Mouse (Mus musculus): ENCODE data around the gene Harbi1. TPM values are rescaled to one million over a fixed set of nuclear protein-coding genes. Genes with fewer than 3 reads are reported as not detected.

The Harbi1 gene
- 1 to 10 TPM; 3.2 to 3.9 TPM for total RNA-seq (2023)

GRCm38 (mm10) chr2:91710272-91711234, at the start of gene Harbi1, which contains the start of gene Atg13:
Gene Harbi1, plus strand, starts transcription at chr2:91710852.
Gene Atg13, minus strand, starts transcription at chr2:91710576.

GRCm38 (mm10) chr2:91729971-91730821, 19.5 kb downstream of the Harbi1 start, which contains the start of gene Ambra1:
Gene Ambra1, plus strand, starts transcription at chr2:91730134.

Other genes with a start within 250 kb of the Harbi1 start
- gene Ckap5, start 184.1 kb upstream of the Harbi1 start, total RNA-seq (2023), result 10 to 100 TPM; 63.5 to 63.7 TPM
- under 1 TPM in 1 of 2 experiments, not detected in 1; 0.20 TPM for gene F2, start 74.4 kb upstream of the Harbi1 start, total RNA-seq (2023)
- 10 to 100 TPM; 16.9 to 17.3 TPM for gene Zfp408, start 61.1 kb upstream of the Harbi1 start, total RNA-seq (2023)
- 10 to 100 TPM; 79.8 to 83.2 TPM for gene Arhgap1, start 61.0 kb upstream of the Harbi1 start, total RNA-seq (2023)
- gene Atg13, start 276 bp upstream of the Harbi1 start, total RNA-seq (2023), result 10 to 100 TPM; 24.4 to 24.5 TPM
- gene Ambra1, start 19.3 kb downstream of the Harbi1 start, total RNA-seq (2023), result 10 to 100 TPM; 35.5 to 36.1 TPM
- gene Chrm4, start 216.4 kb downstream of the Harbi1 start, total RNA-seq (2023), result not detected
- 1 to 10 TPM; 1.4 to 2.1 TPM for gene Mdk, start 221.4 kb downstream of the Harbi1 start, total RNA-seq (2023)
- gene Gm9821, start 234.9 kb downstream of the Harbi1 start, total RNA-seq (2023), result not detected

Data from neutrophil, adult 83 days (primary cell).